Mouse (Mus musculus) 416B (cell line): ENCODE measurements at regions not wholly inside any gene's neighbourhood (a gene's known extent, or its start where the extent isn't known, plus 50 kb on each side); places are given as distances from the start of the nearest gene placed in this dataset.

Source experiments
- DNase-seq: peaks from one replicate; pipeline ENCODE4 v3.0.0; 2011; ENCODE audit warnings: low read depth

GRCm38 (mm10) chr2:30698758-30699535 lies 104.1 kb downstream of the Cstad start:
- no peak for DNase-seq

GRCm38 (mm10) chr2:30697851-30698250 lies 103.0 kb downstream of the Cstad start:
- no peak for DNase-seq

DNA sequence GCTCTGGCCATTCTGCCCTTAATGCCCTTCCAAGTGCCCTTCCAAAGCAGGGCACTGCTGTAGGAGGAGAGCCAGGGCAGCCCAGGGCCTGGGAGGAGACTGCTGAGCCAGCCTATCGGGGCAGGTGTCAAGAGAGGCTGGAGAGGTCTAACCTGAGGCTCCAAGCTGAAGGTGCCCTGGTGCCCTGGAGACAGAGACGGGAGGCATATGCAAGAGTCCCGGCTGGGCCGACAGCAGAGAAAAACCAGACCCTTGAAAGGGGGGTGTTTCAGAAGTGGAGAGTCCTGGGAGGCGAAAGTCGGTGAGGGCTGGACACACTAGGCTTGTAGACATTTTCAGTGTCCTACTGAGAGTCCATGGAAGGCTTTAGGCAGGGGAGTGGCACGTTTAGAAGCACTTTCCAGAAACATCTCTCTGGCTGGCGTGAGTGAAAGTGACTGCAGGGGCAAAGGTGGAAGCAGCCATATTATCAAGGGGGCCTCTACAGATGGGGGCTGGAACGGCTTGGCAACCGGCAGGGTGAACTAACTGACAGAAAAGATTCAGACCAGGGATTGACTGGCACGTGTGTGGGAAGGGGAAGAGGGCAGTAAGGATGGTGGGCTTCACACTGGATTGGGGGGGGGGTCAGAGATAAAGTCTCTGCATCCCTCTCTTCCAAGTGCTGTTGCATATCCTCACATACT lies 101.1 kb downstream of the Cstad start:
- DNase-seq, result no peak

DNA sequence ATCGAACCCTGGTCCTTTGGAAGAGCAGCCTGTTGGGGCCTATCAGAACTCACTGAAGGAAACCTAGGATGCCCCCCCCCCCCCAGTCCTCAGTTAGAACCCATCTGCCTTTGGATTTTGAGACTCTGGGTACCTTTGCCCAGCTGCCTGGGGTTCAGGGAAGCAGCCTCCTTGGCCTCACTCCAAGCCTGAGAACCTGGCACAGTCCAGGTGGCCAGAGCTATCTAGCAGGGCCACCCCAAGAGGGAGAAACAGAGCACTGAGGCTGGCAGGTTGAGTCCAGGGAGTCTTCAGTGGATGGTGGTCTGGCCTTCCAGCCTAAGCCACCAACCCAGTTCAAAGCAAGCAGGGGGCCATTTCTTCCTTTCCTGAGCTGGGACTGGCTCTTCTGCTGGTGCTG lies 100.2 kb downstream of the Cstad start:
- no peak for DNase-seq

GRCm38 (mm10) chr2:30693206-30694035 lies 98.6 kb downstream of the Cstad start:
- DNase-seq, result peak; percentile 82

DNA sequence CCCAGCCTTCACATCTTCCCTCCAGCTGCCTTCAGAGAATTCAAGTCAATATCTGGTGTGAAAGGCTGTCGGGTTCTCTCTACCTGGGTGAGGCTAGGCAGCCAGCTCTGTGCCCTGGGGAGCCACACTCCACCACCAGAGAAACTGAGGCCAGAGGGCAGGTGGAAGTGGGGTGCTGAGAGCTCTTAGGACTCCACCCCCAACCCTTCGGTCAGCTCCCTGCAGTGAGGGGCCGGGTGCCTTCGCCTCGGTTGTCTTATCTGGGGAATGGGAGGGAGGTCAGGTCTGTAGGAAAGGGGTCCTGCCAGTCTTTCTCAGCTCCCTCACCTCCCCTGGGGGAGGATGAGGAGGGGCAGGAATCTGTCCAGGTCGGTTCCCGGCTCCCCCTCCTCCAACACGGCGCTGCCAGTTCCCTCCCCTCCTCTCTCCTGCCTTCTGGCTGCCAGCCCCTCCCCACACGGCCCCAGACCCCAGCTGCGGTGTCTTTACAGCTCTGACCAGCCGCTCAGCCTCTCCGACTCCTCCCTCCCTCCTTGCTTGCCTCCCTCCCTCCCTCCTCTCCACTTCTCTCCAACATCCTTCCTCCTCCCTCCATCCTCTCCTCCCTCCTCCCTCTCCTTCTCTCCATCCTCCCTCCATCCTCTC lies 97.8 kb downstream of the Cstad start:
- no peak for DNase-seq

- no peak for DNase-seq
These were observed 97.2 kb downstream of the Cstad start for GRCm38 (mm10) chr2:30691857-30692560.

DNA sequence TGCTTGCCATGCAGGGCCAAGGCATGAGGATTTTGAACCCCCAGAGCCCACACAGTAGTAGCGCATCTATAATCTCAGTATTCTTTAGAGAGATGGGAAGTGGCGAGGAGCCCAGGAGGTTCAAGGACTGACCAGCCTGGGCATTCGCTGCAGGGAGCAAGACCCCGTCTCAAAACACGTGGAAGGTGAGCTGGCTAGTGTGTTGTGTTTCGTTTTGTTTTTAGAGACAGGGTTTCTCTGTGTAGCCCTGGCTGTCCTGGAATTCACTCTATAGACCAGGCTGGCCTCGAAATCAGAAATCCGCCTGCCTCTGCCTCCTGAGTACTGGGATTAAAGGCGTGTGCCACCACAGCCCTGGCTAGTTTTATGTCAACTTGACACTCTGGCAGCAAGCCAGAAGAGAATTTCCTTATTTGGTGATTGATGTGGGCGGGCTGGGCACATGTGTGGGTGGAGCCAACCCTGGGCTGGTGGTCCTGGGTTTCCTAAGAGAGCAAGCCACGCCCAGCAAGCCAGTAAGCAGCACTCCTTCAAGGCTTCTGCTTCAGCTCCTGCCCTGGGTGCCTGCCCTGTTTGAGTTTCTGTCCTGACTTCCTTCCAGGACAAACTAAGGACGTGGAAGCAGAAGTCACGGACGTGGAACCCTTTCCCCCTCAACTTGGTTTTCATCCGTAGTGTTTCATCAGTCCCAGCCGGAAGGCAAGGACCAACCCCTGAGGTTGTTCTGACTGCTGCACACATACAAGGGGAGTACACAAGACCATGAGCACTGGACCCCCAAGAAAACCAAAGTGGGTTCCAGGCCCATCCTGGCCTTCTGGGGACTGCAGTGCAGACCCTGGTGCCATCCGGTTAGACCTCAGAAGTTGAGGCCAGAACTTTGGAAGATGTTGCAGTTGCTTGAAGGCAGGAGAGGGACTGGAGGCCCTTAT lies 96.4 kb downstream of the Cstad start:
- peak; percentile 74 for DNase-seq

DNA sequence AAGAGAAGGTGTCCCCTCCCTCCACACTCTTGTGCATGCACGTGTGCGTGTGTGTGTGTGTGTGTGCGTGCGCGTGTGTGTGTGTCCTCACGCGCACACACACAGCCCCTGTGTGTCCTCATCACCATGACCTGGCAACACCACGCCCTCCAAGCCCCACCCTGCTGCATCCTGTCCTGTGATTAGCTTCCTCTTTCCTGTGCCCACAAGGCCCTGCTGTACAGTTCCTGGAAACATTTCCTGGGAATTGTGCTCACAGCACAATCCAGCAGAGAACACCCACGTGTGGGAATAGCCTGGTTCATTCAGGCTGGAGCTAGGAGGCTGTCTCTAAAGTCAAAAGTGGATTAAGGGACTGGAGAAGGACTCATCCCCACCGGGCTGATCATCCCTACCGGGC lies 95.5 kb downstream of the Cstad start:
- peak; percentile 76 for DNase-seq

DNA sequence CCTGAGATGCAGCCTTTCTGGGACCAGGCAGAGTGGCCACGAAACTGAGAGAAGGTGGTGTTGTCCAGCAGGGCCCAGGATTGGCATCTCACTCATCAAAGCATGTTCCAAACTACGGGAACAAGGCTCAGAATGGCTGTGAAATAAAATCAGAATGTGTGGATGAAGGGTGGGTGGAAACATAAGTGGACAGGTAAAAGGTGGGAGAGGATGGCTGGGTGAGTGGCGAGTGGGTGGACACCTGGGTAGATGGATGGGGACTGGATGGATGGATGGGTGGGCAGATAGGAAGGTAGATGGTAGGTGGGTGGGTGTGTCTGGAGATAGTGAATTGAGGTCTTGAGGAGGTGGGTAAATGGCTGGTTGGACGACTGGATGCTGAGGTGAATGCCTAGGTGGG lies 93.6 kb downstream of the Cstad start:
- no peak for DNase-seq

DNA sequence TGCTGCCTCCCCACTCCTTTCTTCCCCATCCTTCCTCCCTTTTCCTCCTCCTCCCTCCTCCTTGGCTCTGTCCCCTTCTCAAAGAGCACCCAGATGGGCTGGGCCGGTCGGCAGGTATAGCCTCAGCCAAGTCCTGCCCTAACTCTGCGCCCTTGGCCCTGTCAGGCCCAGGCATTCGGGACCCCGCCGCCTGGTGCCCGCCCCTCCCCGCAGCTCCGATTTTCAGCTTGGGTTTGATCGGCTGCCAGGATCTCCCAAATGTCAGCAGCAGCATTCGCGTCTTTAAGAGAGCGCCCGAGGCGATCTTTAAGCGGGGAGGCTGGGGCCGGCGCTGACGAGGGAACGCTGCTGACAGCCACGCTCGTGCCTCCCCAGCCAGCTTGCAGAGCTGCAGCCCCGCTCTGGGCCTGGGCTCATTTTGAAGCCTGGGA lies 92.3 kb downstream of the Cstad start:
- DNase-seq, result no peak

DNA sequence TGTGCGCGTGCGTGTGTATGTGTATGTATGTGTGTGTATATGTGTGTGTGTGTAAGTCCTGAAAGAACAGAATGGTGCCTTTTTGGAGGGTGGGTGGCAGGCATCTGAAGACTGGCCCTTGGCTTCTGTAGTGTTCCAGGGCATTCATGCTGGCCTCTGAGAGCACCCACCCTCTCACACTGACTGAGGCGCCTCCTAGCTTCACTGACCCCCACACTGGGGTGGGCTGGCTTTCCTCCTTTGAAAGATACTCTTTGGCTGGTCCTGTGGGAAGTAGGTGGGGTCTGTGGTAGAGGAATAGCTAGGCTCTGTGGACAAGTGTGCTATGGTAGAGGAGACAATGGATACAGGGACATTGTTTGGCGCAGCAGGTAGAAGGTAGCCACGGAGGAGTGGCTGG lies 91.5 kb downstream of the Cstad start:
- DNase-seq, result no peak

DNA sequence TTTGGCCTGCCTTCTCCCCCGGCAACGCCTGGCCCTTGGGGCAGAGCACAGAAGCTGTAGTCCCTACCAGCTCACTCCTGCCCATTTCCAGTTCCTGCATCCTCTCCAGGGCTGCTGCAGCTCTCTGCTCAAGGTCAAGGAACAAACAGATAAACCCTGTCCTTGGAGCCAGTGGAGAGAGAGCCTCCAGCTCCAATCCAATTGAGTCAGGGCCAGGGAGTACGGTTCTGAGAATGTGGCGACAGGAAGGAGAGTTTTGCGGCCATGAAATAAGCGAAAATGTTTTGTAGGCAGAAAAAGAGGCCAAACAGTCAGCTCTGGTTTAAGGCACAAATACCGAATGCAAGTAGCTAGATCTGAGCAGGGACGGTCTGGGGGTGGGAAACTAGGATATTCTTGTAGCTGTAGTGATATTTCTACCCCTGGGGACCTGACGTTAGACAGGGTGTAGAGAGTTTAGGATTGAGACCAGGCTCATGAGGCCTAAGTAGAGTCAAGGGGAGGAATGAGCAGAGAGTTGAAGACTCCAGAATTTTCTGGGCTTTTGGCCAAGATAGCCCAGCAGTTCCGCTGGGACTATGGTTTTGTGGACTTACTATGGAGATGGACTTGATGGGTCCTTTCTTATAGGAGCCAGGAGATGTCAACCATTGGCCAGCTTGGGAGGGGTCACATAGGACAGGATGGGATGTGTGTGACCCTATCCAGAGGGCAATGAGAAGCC lies 90.5 kb downstream of the Cstad start:
- peak; percentile 16 for DNase-seq

DNA sequence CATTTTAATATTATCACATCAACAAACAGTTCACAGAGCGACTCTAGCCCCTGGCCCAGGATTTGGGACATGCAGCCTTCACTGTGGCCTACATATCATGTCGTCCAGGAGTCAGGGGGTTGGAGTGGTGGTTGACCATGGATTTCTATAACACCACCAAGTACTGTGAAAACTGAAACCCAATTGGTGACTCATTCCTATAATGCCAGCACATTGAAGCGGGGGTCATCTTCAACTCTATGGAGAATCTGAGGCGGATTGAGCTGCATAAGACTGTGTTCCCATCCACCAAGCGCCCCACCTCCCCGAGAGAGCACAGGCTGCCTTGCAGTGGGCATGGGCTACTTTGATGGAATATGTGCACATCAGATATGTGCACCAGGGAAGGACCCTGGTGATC lies 89.6 kb downstream of the Cstad start:
- DNase-seq, result no peak

DNA sequence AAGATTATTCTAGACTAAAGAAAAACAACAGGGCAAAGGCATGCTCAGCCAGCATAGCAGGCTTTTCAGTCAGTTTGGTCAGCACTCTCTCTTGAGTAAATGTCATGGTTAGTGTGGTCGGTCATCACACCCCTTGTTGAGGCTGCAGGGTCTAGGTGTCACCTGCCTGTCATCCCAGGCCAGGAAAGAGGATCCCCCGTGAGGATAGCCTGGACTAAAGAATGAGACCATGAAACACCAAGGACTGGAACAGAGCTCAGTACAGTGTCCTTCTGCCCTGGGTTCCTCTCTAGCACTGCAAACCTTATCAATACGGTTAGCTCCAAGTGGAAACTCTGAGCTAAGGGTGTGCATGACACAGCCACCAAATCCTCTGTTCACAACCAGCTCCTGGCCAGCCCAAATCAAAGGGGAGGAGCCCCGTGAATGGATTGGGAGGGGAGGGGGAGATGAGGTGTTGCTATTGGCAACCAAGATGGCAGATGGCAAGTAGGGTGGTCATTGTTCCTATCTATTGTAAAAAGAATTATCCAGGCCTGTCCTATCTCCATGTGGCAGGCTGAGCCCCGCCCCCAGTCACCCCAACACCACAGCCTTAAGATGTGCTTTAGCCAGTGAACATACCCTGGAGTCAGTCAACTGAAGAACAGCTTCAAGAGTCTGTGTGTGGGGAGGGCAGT lies 87.4 kb downstream of the Cstad start:
- DNase-seq, result no peak

- DNase-seq, result no peak
These were observed 86.8 kb downstream of the Cstad start for GRCm38 (mm10) chr2:30681642-30682041.

- DNase-seq, result no peak
These were observed 84.2 kb downstream of the Cstad start for GRCm38 (mm10) chr2:30679041-30679440.

DNA sequence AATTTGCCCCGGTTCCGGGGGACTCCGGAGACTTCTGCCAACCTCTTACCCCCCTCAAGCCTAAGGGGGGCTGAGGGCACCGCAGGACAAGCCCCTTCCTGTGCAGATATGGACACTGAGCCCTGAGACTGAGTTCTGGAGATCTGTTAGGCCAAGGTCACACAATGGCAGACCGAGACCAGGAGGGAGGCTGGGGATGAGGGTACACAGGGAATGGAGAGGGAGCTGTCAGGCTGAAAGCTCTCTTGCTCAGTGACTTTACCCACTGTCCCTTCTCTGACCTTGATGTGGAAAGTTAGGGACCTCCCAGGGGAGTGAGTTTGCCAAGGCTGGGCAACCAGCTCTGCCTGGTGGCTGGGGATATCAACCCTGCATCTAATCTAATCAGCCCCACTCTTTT lies 82.7 kb downstream of the Cstad start:
- no peak for DNase-seq

DNA sequence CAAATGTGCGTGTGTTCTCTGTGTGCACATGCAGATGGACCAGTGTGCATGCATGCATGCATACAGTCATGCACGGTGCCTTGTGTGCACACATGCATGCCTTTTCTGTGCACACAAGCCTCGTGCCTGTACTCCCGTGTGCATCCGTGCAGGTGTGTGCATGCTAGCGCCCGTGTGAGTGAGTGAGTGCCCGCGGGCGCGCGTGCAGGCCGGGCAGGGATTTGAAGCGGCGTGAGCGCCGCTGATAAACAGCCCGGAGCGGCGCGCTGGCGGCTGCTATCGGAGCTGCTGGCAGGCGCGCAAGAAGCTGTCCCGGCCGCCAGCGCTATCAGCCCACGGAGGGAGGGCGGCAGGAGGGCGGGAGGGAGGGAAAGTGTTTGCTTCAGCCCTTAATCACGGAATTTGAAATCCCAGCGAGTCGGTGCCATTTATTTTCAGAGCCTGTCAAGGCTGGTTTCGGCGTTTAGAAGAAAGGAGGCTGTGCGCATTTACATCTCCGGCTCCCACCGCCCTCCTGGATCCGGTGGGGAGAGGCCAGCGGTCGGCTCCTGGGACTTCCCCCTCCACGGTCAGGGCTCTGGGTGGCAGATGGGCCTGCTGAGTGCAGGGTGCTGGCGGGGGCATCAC lies 82.1 kb downstream of the Cstad start:
- no peak for DNase-seq
